Mouse (Mus musculus) frontal cortex, postnatal 14 days (tissue): ENCODE data around the gene Sdhd.
A peak's percentile ranks its signal among the peaks of the same experiment; 100 is the strongest.

Experiments
- DNase-seq, 2 experiments: peaks; one replicate each; pipeline ENCODE4 v3.0.0; 2022; ENCODE audit warnings: low spot score in 2 of 2

The Sdhd gene

DNA sequence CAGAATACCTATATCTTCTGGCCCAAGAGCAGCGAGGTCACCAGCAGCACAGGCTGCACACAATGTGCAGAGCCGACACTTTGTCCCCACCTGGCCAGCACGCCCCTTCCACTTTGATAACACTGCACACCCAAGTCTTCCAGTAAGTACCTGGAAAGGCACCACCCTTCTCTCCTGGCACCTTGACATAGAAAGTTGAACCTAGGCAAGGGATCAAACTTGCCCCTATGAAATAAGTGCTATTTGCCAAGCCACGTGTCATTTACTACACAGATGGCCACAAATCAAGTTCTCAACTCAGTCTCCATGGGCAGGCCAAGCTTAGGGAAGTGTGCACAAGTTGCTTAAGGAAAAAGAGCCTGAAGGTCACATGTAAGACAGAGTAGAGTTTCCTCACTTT lies 16.7 kb downstream of the Sdhd start:
- DNase-seq = no peak

DNA sequence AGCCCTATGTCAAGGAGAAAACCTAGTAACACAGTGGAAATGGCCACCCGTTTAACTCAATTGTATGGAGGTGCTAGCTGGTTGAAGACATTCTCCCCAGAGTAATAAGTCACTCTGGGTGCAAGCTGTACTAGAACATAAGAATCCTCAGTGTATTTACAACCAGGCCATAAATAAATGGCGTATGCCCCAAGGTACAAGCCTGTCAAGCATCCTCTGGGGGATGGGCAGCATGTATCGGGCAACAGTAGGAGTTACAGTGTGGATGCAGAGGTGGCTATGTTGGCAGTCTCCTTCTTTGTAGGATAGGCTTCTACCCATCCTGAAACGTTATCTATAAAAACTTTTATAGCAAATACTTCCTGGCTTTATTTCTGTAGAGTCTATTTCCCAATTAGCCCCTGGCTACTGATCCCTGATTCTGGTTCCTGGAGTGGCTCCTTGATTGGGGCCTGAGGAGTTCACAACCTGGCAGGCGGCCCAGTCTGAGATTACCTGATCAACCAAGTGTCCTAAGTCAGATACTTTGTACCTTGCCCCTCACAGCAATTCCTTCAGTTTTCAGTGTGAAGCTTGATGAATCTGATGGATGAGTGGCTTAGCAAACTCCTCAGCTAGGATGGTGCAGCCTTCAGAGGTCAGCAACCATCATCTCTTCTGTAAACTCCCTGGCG lies 18.3 kb downstream of the Sdhd start:
- DNase-seq = no peak

DNA sequence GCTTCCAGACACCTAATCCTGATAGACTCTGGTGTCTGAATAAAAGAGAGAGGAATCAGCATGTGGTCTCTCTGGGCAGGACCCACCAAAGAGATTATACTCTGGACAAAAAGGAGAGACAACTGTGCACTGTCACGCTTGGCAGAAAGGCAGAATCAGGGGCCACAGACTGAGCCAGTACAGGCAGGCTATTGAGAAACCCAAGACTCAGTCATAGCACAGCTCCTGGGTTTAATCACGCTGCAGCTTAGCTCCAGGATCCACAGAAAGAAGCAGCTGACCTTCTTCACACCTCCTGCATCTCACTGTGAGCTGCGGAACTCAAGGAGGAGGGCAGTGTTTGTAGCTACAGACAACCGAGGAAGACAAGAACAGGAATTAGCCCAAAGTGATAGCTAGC lies 23.2 kb downstream of the Sdhd start:
- DNase-seq = no peak

DNA sequence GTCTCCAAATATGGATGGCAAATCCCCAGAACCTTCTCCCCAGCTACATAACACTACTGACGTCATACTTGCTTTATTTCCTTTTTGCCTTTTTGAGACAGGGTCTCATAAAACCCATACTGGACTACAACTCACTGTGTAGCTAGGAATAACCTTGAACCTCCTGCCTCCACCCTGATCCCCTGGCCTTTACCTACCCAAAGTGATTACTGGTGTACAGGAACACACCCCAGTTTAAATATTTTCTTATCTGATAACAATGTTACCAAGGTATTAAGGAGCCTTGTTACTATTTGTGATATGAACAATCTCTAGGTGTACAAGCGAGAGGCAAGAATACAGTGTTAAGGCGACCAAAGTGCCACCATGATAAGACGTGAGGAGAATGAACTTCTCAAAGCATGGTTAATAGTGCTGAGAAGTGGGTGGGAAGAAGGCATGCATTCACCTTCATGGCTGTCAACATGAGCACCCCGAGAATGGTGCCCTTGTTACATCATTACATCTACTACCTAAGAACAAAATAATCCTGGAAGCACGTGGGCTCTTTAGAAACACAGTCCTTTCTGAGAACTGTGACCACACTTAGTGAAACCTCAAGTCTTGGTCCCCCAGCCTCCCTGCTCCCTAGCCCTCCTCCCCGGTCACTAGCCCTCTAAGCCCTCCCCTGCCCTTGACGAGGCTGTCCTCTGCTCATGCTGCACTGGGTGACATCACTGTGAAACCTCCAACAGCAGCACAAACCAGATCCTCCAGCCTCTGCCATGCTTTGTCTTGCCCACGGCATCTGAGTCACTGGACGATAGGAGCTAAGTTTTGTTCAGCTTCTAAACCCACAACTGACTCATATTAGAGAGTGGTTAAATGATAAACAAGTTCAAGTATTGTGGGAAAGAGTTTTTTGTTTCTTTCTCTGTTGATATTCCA lies 33.8 kb downstream of the Sdhd start:
- DNase-seq = no peak

DNA sequence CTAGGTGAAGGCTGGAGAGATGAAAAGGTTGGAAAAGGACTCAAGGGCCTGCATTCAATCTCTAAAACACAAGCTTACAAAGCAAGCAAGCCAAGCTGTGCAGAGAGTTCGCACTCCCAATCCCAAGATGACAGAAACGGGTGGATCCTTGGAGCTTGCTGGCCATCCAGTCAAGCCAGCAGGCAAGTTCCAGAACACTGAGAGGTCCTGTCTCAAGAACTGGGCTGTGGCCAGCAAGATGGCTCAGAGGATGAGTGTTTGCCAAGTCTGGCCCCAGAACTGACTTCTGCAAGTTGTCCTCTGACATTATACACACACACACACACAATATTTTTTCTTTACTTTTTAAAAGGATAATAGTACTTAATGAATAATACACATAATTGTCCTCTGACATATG lies 35.7 kb downstream of the Sdhd start:
- DNase-seq = no peak

DNA sequence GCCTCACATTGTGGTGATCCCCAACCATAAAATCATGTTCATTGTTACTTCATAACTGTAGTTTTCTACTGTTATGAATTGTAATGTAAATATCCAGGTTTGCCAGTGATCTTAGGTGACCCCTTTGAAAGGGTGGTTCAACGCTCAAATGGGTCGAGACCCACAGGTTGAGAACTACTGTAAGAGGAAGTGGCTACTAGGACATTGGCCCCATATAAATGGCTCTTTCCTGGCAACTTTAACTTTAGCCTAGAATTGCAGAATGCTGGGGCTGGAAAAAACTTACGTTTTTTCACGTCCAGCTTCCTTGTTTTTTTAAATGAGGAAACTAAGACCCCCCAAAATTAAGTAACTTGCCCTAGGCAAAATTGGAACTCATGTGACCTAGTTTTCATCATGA lies 36.2 kb downstream of the Sdhd start:
- DNase-seq = no peak

DNA sequence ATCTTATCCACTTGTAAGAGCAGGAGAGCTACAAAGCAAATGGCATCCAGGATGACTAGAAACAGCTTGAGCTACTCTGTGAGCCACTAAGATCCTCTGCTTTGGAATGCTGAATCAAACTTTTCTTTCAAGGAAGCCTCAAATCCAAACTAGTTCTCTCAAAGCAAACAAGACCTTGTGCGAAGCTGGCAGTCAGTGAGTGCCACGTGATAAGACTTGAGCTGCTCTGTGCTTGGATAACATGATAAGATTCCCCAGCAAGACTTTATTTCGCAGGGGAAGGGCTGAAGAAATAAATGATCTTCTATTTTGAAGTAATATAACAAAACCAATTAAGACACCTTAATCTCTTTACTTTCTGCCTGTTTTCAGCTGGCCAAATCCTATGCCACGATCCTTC lies 37.7 kb downstream of the Sdhd start:
- DNase-seq = no peak

DNA sequence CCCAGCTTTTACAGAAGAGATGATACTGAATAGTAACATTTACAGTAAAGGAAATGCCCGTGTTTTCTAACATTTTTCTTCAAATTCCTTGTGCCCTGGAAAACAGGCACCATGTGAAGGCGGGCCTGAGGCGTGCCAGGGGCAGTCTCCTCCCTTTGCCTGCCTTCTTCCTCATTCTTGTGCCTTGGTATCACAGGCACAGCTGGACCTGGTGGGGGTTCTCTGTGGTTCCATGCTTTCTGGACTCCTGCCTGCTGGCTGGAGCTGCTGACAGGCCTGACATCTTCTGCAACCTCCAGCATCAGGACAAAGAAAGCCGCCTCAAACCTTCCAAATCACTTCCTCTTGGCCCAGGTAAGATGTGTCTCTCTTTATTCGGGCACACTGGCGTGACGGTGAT lies 38.4 kb downstream of the Sdhd start:
- DNase-seq = no peak

DNA sequence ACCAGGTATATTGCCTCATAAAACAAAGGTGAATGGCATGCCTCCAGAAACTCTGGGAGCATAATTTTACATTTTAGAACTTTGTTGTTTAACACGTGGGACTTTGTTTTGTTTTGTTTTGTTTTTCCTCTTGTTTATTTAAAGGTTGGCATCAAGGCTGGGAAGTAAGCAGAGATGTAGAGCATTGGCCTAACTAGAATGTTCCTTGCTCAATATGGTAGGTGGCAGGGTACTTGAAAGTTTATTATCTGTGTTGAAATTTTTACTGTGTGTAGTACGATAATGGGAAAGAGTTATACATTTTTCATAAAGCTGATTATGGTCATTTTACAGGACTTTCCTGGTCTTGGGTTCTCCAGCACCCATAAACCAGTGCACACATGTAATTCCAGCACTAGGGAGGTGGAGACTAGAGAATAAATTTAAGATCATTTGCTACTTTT lies 41.7 kb downstream of the Sdhd start:
- DNase-seq = no peak

DNA sequence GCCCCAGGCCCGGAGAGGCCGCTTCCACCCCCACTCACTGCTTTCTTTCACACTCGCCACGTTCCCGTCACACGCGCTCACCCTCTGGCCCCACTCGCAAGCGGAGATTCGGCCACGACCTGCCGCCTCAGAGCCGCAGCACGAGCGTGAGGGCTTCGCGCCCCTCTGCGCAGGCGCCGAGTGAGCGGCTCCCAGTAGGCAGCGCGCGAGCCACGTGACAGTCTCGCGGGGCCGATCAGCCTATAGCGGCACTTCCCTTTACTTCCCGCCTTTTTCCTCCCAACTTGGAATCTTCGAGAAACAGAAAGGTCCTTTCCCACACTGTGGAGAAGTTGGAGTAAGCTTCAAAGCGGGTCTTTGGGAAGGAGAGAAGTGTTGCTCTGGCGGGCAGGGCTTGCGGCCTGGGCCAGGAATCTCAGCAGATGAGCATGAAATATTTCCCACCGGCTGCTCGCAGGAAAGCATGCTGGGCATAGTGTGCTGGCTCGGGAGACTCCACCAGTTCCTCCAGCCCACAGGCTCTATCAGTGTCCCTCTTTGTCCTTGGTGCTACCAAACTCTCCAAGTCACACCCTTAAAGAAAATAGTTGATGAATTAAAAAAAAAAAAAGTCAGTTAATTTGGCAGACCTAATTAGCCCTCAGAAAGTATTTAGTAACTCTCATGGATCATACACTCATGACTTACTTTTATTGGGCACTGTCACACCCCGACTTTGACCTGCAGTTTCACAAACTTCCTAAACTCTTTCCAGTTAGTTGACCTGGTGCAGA lies 42.3 kb downstream of the Sdhd start, which contains the start of gene Tex12:
Gene Tex12 (minus strand): TSS at position 181 of the 773 bp plus-strand sequence.
- no peak for DNase-seq

DNA sequence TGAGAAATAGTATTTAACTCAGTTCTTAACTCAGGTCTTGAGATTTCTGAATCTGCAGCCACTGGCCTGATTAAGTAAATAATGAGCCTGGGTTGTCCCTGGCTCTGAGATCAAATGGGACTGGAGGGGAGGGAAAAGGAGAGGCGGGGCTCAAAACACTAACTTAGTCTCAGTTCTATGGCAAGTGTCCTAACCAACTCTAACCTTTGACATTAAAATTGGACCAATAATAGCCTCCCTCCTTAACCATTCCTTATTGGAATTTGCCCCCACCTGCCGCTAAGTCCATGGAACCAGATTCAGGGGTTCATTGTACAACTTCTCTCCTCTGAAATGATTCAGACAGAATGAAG lies 48.5 kb downstream of the Sdhd start, which contains the start of gene Bco2:
Gene Bco2 (minus strand): TSS at position 88 of the 353 bp plus-strand sequence.
- DNase-seq = no peak

DNA sequence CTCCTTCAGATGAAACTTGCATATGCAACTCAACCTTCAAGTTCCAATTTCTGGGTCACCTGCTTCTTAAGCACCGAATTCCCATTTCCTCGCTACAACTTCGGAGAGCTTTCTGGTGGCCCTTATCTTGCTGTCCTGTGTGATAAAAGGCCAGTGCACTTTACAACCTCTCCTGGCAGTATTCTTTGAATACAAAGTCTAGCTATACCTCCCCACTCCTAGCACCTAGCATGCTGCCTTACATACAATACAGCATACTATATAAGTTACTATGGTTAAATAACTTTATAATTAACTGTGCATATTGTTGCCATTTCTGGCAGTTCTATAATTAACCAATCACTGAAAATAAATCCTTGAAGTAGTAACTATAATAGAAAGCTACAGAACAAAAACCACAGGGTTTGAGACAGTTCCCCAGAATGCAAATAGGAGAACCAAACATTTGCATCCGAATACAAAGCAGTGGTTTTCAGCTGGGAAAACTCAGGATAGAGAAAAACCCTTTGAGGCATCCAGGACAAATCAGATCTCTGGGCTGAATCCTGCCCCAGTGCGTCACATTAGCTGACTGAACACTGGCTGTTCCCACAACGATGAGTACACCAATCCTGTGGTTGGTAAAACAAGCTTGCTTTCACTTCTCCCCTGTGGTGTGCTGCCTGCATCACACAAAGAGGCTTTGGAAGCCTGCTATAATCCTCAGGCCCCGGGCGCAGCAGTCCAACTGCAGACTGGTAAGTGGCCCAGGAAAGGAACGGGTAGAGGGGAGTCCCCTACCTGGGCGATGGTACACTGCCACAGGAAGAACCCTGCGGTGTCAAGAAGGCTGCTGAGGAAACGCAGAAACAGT lies 49.1 kb downstream of the Sdhd start, which contains the start of gene Il18:
Gene Il18 (plus strand): TSS at position 587 of the 853 bp plus-strand sequence.
- DNase-seq = peak; percentile 48 to 67

DNA sequence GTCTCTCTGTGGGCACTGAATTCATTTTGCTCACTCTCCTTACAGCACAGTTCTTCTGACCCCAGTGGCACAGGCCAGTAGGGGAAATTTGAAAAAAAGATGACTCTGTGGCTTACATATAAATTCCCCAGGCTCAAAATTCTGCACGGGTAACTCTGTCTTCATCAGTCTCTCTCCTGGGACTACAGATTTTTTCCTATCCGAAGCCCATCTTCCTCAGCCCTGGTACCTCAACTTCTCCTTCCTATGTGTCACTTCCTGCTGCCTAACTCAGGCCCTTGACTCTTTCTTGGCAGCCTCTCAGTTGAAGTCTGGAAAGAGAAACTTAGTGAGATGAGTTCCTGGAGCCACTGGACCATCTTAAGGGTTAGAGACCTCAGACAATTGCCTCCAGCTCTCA lies 50.1 kb downstream of the Sdhd start:
- DNase-seq = no peak

DNA sequence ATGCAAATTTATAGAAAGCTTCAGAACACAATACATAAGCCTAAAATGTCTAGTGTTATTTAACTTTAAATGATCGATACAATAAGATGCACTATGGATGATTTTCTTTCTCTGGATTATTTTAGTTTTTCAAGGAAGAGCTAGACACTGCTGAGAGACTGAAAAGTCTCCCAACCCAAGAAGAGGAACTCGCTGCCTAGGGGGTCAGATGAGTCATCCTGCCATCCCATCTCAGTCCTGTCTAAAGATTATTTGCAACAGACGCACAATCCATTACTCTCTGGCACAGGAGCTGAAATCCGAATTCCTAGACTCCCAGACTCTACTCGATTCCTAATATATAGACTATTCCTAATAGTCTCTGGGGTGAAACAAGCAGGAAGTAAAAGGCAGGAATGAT lies 51.4 kb downstream of the Sdhd start:
- no peak for DNase-seq

DNA sequence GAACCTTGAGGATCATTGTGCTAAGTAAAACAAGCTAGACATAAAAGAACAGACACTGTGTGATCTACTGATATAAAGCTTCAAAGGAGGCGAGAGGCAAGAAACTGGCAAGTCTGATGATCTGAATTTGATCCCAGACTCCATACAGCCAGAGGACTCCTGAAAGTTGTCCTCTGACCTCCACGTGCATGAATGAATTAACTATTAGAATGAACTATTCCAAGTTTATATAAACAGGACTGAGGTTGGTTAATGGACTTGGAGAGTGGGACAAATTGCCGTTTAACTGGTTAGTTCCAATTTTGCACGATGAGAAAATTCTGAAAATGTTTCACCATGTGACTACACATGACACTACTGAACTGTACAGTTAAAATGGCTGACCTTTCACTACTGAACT lies 54.7 kb downstream of the Sdhd start:
- no peak for DNase-seq

DNA sequence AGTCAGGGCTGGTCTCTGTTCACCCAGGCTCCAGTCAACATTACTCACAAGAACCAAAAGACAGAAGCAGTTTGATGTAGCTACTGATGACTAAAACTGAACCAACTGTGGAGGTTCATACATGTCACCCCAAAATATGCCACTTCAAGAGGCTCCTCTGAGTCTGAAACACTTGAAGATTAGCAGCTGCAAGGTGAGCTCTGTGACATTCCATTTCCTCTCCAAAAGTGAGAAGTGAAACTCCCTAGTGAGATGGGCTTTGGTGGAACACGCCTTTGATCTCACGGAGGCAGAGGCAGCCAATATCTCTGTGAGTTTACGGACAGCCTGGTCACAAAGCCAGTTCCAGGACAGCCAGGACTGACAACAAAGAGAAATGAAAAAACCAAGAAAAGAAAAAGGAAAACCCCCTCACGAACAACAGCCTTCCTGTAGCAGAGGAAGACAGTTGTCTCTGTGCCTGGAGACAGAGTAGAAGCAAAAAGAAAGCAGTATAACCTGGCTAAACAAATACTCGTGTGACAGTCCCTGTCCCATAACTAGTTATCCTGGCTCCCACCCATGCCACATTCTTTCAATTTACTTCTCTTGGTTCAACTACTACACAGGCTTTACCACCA lies 55.6 kb downstream of the Sdhd start:
- DNase-seq = no peak
